Comparison of ENCODE assay signal across 28 mouse cellular contexts in the genomic region with DNA sequence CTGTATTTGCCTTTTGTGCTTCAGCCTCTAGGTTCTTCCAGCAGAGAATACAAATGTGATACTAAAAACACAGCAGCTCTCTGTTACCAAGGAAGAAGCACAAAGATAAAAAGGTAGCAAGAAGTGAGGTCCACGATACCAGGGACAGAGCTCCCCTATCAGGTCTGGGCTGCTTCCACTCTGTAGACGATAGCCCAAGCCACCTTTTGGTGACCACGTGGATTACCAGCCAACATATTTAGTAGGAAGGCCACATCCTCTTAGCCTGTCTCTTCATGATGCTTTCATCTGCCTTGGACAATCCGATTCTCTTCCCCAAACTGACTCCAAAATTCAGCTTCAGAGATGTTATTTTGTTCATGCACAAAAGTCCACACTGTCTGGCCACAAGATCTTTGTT.
"Had no signal": no experiment of that assay in that cellular context is flagged by ENCODE, and none has a peak within 500 bp of the region (broad histone marks: within the 10 kb centered on the region; RNA-seq: fewer than 3 reads in every experiment).

No protein-coding gene starts in this region.

- H3K27ac ChIP-seq: embryonic facial prominence, embryonic 10.5 days; embryonic facial prominence, embryonic 12.5 days; embryonic facial prominence, embryonic 13.5 days; embryonic facial prominence, embryonic 15.5 days; forebrain, embryonic 10.5 days; forebrain, embryonic 12.5 days; forebrain, embryonic 13.5 days; forebrain, embryonic 15.5 days; gastrocnemius, adult 2 months; heart, adult 2 months had no signal

- H3K4me3 ChIP-seq: embryonic facial prominence, embryonic 10.5 days; embryonic facial prominence, embryonic 12.5 days; embryonic facial prominence, embryonic 13.5 days; embryonic facial prominence, embryonic 15.5 days; erythroblast, embryonic 14.5 days; forebrain, embryonic 10.5 days; forebrain, embryonic 12.5 days; forebrain, embryonic 13.5 days; forebrain, embryonic 15.5 days; gastrocnemius, adult 2 months; heart, adult 2 months had no signal

- H3K9me3 ChIP-seq: embryonic facial prominence, embryonic 10.5 days; embryonic facial prominence, embryonic 12.5 days; embryonic facial prominence, embryonic 13.5 days; embryonic facial prominence, embryonic 15.5 days; forebrain, embryonic 10.5 days; forebrain, embryonic 12.5 days; forebrain, embryonic 13.5 days; forebrain, embryonic 15.5 days had no signal

- H3K4me2 ChIP-seq: embryonic facial prominence, embryonic 12.5 days; embryonic facial prominence, embryonic 13.5 days; embryonic facial prominence, embryonic 15.5 days; forebrain, embryonic 12.5 days; forebrain, embryonic 13.5 days; forebrain, embryonic 15.5 days had no signal

- DNase-seq: cerebellum, adult 2 months; cerebellum, adult 8-10 months; cerebellum, adult 9-10 months; cerebellum, adult 9-11 months; cerebellum, postnatal 10 days; cerebellum, postnatal 14 days; cerebellum, postnatal 25 days; cerebellum, postnatal 36 days; embryo, embryonic 11 days; forebrain, postnatal 0 days; gastrocnemius, adult 2 months; gastrocnemius, postnatal 10 days; gastrocnemius, postnatal 14 days; gastrocnemius, postnatal 25 days; gastrocnemius, postnatal 36 days; heart, adult 18-20 months; heart, adult 2 months had no signal

- H3K4me1 ChIP-seq: forebrain, embryonic 10.5 days; forebrain, embryonic 12.5 days had no signal

- H3K27me3 ChIP-seq: embryonic facial prominence, embryonic 12.5 days; embryonic facial prominence, embryonic 13.5 days; embryonic facial prominence, embryonic 15.5 days; forebrain, embryonic 12.5 days; forebrain, embryonic 13.5 days; forebrain, embryonic 15.5 days had no signal

- ATAC-seq: forebrain, embryonic 13.5 days; forebrain, embryonic 14.5 days; forebrain, embryonic 15.5 days; forebrain, embryonic 16.5 days; forebrain, postnatal 0 days had no signal

- H3K9ac ChIP-seq: embryonic facial prominence, embryonic 12.5 days; embryonic facial prominence, embryonic 13.5 days; embryonic facial prominence, embryonic 15.5 days; forebrain, embryonic 12.5 days; forebrain, embryonic 13.5 days; forebrain, embryonic 15.5 days; forebrain, postnatal 0 days had no signal

- H3K36me3 ChIP-seq: embryonic facial prominence, embryonic 10.5 days; embryonic facial prominence, embryonic 12.5 days; embryonic facial prominence, embryonic 15.5 days; forebrain, embryonic 10.5 days; forebrain, embryonic 12.5 days; forebrain, embryonic 15.5 days had no signal
